In the genomic region with DNA sequence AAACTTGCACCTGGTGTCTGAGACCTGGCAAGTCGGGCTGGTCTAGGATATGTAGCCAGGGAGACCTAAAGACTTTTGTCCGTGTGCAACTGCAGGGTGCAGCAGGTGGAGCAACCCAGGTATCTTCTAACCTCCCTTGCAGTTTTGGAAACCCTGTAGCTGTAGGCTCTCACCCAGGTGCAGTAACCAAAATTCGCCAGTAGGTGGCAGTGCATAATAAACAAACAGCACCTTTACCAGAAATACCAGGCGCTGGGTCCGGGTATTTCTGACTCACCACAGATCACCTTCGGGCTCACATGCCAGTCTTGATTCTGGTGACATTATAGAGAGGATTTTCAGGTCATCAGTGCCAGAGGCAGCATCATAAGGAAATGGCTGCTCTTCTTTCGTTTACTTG, we compare ENCODE assay signal across 9 mouse cellular contexts. TPM values are rescaled to one million over a fixed set of nuclear protein-coding genes. Genes with fewer than 3 reads are reported as not detected.
A peak's percentile ranks its signal among the peaks of the same experiment; 100 is the strongest.
DNase-seq lines count a peak whose midpoint lies in the region; ATAC-seq and TF ChIP-seq lines count a peak whose summit lies in the region.
"Had no signal": no experiment of that assay in that cellular context is flagged by ENCODE, and none has a peak within 500 bp of the region (broad histone marks: within the 10 kb centered on the region; RNA-seq: fewer than 3 reads in every experiment).

No protein-coding gene starts in this region.

- H3K36me3 ChIP-seq in liver, embryonic 12.5 days = no peaks in the 10 kb centered on the region
- no peaks in the 10 kb centered on the region for H3K36me3 ChIP-seq in kidney, adult 2 months (ENCODE audit: control insufficient read depth, insufficient read depth, low read length)
- H3K36me3 ChIP-seq in limb, embryonic 11.5 days (ENCODE audit: control insufficient read depth, insufficient read depth, low read length) = no peaks in the 10 kb centered on the region
- no peaks in the 10 kb centered on the region for H3K36me3 ChIP-seq in testis, adult 2 months (ENCODE audit: control insufficient read depth, insufficient read depth, low read length)

- peak; percentile 81 for DNase-seq in liver
- peak; percentile 78 to 86 for DNase-seq in cerebellum, adult 18-20 months
- peak; percentile 23 to 78 for DNase-seq in frontal cortex, postnatal 10 days (ENCODE audit: low spot score in 2 of 2)
- peak; percentile 82 for DNase-seq in kidney, adult 2 months
- peak; percentile 93 for DNase-seq in limb, embryonic 11.5 days (ENCODE audit: low spot score)
- peak; percentile 69 to 81 for DNase-seq in natural killer cell, adult 2 months (ENCODE audit: low spot score in 2 of 2)

- no peak for TF ChIP-seq POLR2A in kidney, adult 2 months (IDR thresholded peaks at IDR 0.05; ENCODE audit: low read depth, low read length)
- no peak for TF ChIP-seq POLR2A in testis, adult 2 months (IDR thresholded peaks at IDR 0.05; ENCODE audit: control insufficient read depth, low read depth, low read length)

- peak; percentile 81 for TF ChIP-seq CTCF in kidney, adult 2 months (conservative IDR thresholded peaks at IDR 0.05; ENCODE audit: insufficient read depth, insufficient read length, low read depth, low read length)
- peak; percentile 57 for TF ChIP-seq CTCF in testis, adult 2 months (IDR thresholded peaks at IDR 0.05; ENCODE audit: control insufficient read depth, insufficient read depth, insufficient replicate concordance, low read depth, low read length)

- H3K4me2 ChIP-seq in liver, embryonic 12.5 days = no peak overlapping the region
- H3K4me2 ChIP-seq in limb, embryonic 11.5 days (ENCODE audit: low read depth, severe bottlenecking) = no peak overlapping the region

- no peak overlapping the region for H3K4me3 ChIP-seq in liver, embryonic 12.5 days
- no peak overlapping the region for H3K4me3 ChIP-seq in kidney, adult 2 months (ENCODE audit: insufficient read depth, low read depth, low read length)
- no peak overlapping the region for H3K4me3 ChIP-seq in limb, embryonic 11.5 days (ENCODE audit: low read depth, low read length)
- H3K4me3 ChIP-seq in testis, adult 2 months (ENCODE audit: control insufficient read depth, low read depth, low read length) = no peak overlapping the region
- H3K4me3 ChIP-seq: erythroblast, embryonic 14.5 days had no signal

- H3K27ac ChIP-seq in liver, embryonic 12.5 days = no peak overlapping the region
- no peak overlapping the region for H3K27ac ChIP-seq in kidney, adult 2 months (ENCODE audit: insufficient read depth, low read depth, low read length)
- no peak overlapping the region for H3K27ac ChIP-seq in limb, embryonic 11.5 days (replicated peaks; ENCODE audit: low read depth, low read length)
- no peak overlapping the region for H3K27ac ChIP-seq in testis, adult 2 months (ENCODE audit: control insufficient read depth, insufficient read depth, low read depth, low read length)

- 3% methylated on average over 7 of the region's 7 CpGs for WGBS in liver, embryonic 12.5 days (ENCODE audit: insufficient replicate concordance)
- 1% methylated on average over 7 of the region's 7 CpGs for WGBS in kidney, adult 2 months
- WGBS in limb, embryonic 11.5 days = 5% methylated on average over 7 of the region's 7 CpGs

- no peak overlapping the region for H3K9ac ChIP-seq in liver, embryonic 12.5 days
- no peak overlapping the region for H3K9ac ChIP-seq in limb, embryonic 11.5 days (ENCODE audit: low read length)

- H3K4me1 ChIP-seq in liver, embryonic 12.5 days = 0 out of 2 replicates have a peak, but pooled peaks cover 2% of the 10 kb centered on the region
- H3K4me1 ChIP-seq in kidney, adult 2 months (ENCODE audit: control insufficient read depth, insufficient read depth, low read length) = no peaks in the 10 kb centered on the region
- peaks cover 4% of the 10 kb centered on the region; the same call in 1 of the 2 replicates for H3K4me1 ChIP-seq in limb, embryonic 11.5 days (ENCODE audit: control insufficient read depth, insufficient read depth, low read length)
- H3K4me1 ChIP-seq in testis, adult 2 months (ENCODE audit: control insufficient read depth, insufficient read depth, low read length) = no peaks in the 10 kb centered on the region

- no peaks in the 10 kb centered on the region for H3K9me3 ChIP-seq in liver, embryonic 12.5 days (replicated peaks)
- H3K9me3 ChIP-seq in limb, embryonic 11.5 days (ENCODE audit: control insufficient read depth, low read length) = no peaks in the 10 kb centered on the region

- H3K27me3 ChIP-seq in liver, embryonic 12.5 days (replicated peaks) = peaks cover 49% of the 10 kb centered on the region
- H3K27me3 ChIP-seq in kidney, adult 2 months (replicated peaks; ENCODE audit: control insufficient read depth, insufficient read depth, low read length) = no peaks in the 10 kb centered on the region
- H3K27me3 ChIP-seq in limb, embryonic 11.5 days (ENCODE audit: control insufficient read depth, insufficient read depth, low read length) = peaks cover 21% of the 10 kb centered on the region
- H3K27me3 ChIP-seq in testis, adult 2 months (ENCODE audit: control insufficient read depth, insufficient read depth, low read length) = no peaks in the 10 kb centered on the region

- no peak for ATAC-seq in liver, embryonic 12.5 days
- ATAC-seq in limb, embryonic 11.5 days (ENCODE audit: insufficient number of reproducible peaks, low FRiP score, low TSS enrichment, low read depth) = no peak

RNA-seq across cellular contexts. Expression of a gene that starts 55.5 kb away (rescaled TPM):
- 0.14 and 0.35 TPM in 2 replicates for polyA plus RNA-seq in liver, embryonic 12.5 days (2016; fragmentation: Nextera tagmentation; extraction: Ambion mirVana)
- 0.34 and 0.36 TPM in 2 replicates for polyA plus RNA-seq in kidney, adult 2 months (2012; rRNA removed)
- 0.52 and 0.91 TPM in 2 replicates for polyA plus RNA-seq in limb, embryonic 11.5 days (2014; fragmentation: Nextera tagmentation; extraction: Ambion mirVana)
- 294 and 299 TPM in 2 replicates for polyA plus RNA-seq in testis, adult 2 months (2012; rRNA removed)
- polyA plus RNA-seq: erythroblast, embryonic 14.5 days had no signal

RNA-seq across cellular contexts. Expression of a gene that starts 55.9 kb away (rescaled TPM):
- polyA plus RNA-seq in liver, embryonic 12.5 days (2016; fragmentation: Nextera tagmentation; extraction: Ambion mirVana) = 1.9 and 2.6 TPM in 2 replicates
- 1.4 and 1.5 TPM in 2 replicates for polyA plus RNA-seq in kidney, adult 2 months (2012; rRNA removed)
- 1.7 and 2.0 TPM in 2 replicates for polyA plus RNA-seq in limb, embryonic 11.5 days (2014; fragmentation: Nextera tagmentation; extraction: Ambion mirVana)
- 1,393 and 1,506 TPM in 2 replicates for polyA plus RNA-seq in testis, adult 2 months (2012; rRNA removed)
- polyA plus RNA-seq: erythroblast, embryonic 14.5 days had no signal

Comparison
In these comparisons a context has a peak if more than half of its experiments do, and no peak if none do; other contexts are left out.
1. RNA of a gene that starts 55.5 kb away (polyA plus RNA-seq): 294 to 299 TPM in testis, adult 2 months; 0.52 to 0.91 TPM in limb, embryonic 11.5 days, 0.34 to 0.36 TPM in kidney, adult 2 months and 0.14 to 0.35 TPM in liver, embryonic 12.5 days; every median in the first group is over 100 times any median in the second.
2. RNA of a gene that starts 55.9 kb away (polyA plus RNA-seq): 1,393 to 1,506 TPM in testis, adult 2 months; 1.9 to 2.6 TPM in liver, embryonic 12.5 days, 1.7 to 2.0 TPM in limb, embryonic 11.5 days and 1.4 to 1.5 TPM in kidney, adult 2 months; every median in the first group is over 100 times any median in the second.
3. Peak in every context shown above with its lines, with median percentiles within 50 percentile points of each other: DNase-seq.